Mouse (Mus musculus) E14TG2a.4 (cell line): ENCODE results near the gene Fam124a.

ENCODE experiments used
- H3K27me3 ChIP-seq: 2 replicates; pipeline ENCODE4 v1.6.1; 2014; ENCODE audit warnings: low read length, control low read depth; ENCODE audit not compliant: insufficient read depth
- H3K36me3 ChIP-seq: 2 replicates; pipeline ENCODE4 v1.6.1; 2014; ENCODE audit warnings: low read length, control low read depth; ENCODE audit not compliant: insufficient read depth
- H3K4me1 ChIP-seq: replicated peaks from 2 replicates; pipeline ENCODE4 v1.6.1; 2014; ENCODE audit warnings: low read depth, low read length, control low read depth
- H3K4me3 ChIP-seq: replicated peaks from 2 replicates; pipeline ENCODE4 v1.5.1; 2014; ENCODE audit warnings: mild to moderate bottlenecking, low read length
- H3K9me3 ChIP-seq: 2 replicates; pipeline ENCODE4 v1.6.1; 2014; ENCODE audit warnings: low read length, control low read depth
- CTCF ChIP-seq: conservative IDR thresholded peaks from 2 replicates; pipeline ENCODE4 v1.5.1; 2014; ENCODE audit warnings: low read length
- NANOG ChIP-seq: IDR thresholded peaks from 2 replicates; pipeline ENCODE4 v1.6.1; 2014; ENCODE audit warnings: borderline replicate concordance, low read length, mixed read lengths
- POU5F1 ChIP-seq: IDR thresholded peaks from 2 replicates; pipeline ENCODE4 v1.6.1; 2014; ENCODE audit warnings: low read length, borderline replicate concordance

Gene Fam124a

DNA sequence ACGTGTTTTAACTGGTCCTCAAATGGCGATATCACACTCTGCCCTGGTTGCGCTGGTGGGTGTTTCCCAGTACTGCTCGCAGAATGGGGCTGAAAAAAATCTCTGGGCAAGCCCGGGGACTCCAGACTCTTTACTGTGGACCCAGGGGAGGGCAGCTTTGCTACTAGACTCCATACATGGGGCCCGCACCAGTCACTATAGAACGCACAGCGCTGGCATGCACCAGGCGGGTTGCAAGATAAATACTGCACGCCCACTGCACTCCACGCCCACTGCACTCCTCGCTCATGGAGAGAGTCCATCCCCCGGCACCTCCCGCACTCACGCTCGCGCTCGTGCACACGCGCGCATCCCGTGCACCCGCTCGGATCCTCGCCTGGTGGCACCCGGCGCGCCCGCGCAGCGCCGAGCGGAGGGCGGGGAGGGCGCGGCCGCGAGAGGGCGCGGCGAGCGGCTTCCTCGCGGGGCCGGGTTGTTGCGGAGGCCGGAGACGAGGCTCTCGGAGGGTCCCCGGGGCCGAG lies at the start of gene Fam124a:
TSS of gene Fam124a (plus strand) at position 429 of the 521 bp plus-strand sequence.
- H3K9me3 ChIP-seq = no peaks in the 10 kb centered on the region
- H3K4me1 ChIP-seq = peaks cover 15% of the 10 kb centered on the region
- peak within 1 kb of the TSS; percentile 83 for H3K4me3 ChIP-seq
- peaks cover 74% of the 10 kb centered on the region for H3K27me3 ChIP-seq
- no peaks in the 10 kb centered on the region for H3K36me3 ChIP-seq
- no peak for TF ChIP-seq CTCF
- no peak for TF ChIP-seq POU5F1
- no peak for TF ChIP-seq NANOG

DNA sequence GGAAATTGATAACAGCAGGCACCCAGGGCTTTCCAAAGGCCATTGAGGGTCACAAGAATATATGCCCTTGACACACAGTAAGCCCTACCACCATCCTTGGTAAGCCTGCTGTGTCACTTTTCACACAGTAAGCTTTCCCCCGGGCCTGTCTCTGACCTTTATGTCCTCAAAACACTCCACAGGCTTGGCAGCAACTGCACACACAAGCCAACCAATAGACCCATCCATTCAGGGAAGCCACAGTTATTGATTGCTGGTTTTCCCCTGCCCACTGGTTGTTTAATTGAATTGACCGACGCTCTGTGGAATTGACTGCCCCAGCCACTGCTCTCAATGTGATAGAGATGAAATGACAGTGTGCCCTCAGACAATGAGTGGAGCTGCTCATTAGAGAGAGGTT lies 49.3 kb upstream of the Fam124a start:
- no peaks in the 10 kb centered on the region for H3K27me3 ChIP-seq
- no peaks in the 10 kb centered on the region for H3K36me3 ChIP-seq
- H3K4me3 ChIP-seq = no peak overlapping the region
- H3K4me1 ChIP-seq = no peaks in the 10 kb centered on the region
- no peaks in the 10 kb centered on the region for H3K9me3 ChIP-seq
- TF ChIP-seq CTCF (no peak), POU5F1 (no peak), NANOG (no peak)

DNA sequence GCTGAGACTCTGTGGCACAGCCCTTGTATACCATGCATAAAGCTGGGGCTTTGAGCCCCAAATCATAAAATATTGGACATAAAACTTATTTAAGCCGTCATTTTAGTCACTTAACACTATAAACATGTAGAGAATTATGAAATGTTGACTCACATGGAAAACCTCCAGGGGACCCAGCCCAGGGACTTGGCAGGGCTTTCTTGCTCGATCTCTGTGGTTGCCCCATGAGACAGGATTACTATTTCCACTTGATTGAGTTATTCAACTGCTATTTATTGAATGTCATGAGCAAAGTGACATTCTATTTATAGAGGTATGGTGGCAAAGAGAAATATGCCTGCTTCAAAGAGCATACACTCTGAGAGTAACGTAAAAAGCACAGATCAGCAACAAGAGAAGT lies 46.2 kb upstream of the Fam124a start:
- Histone ChIP-seq H3K27me3 (no peaks in the 10 kb centered on the region), H3K4me1 (no peaks in the 10 kb centered on the region), H3K4me3 (no peak overlapping the region), H3K36me3 (no peaks in the 10 kb centered on the region), H3K9me3 (no peaks in the 10 kb centered on the region)
- no peak for TF ChIP-seq NANOG
- no peak for TF ChIP-seq POU5F1
- no peak for TF ChIP-seq CTCF

DNA sequence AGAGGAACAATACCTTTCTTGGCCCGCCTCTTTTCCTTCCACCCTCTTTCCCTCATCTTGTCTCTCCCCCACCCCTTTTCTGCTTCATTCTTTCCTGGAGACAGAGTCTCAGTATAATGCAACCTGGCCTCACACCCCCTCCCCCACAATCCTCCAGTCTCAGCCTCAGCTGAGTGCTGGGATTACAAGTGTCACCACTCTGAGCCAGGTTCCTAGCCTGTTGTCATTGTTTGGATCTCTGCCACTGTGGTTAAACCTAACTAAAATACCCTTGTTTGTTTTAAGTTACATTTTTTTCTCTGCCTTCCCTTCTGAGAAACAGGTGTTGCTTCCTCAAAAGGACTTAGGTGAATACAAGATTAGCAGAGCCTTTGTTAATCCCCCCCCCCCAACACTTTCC lies 42.7 kb upstream of the Fam124a start:
- Histone ChIP-seq H3K4me1 (no peaks in the 10 kb centered on the region), H3K9me3 (no peaks in the 10 kb centered on the region), H3K36me3 (no peaks in the 10 kb centered on the region), H3K4me3 (no peak overlapping the region), H3K27me3 (no peaks in the 10 kb centered on the region)
- TF ChIP-seq NANOG (no peak), POU5F1 (no peak), CTCF (no peak)

- H3K4me1 ChIP-seq = no peaks in the 10 kb centered on the region
- TF ChIP-seq CTCF (no peak), POU5F1 (no peak), NANOG (no peak)
- H3K27me3 ChIP-seq = no peaks in the 10 kb centered on the region
- H3K4me3 ChIP-seq = no peak overlapping the region
- H3K9me3 ChIP-seq = no peaks in the 10 kb centered on the region
- H3K36me3 ChIP-seq = no peaks in the 10 kb centered on the region
Observed at GRCm38 (mm10) chr14:62530951-62531350, 24.6 kb upstream of the Fam124a start.

DNA sequence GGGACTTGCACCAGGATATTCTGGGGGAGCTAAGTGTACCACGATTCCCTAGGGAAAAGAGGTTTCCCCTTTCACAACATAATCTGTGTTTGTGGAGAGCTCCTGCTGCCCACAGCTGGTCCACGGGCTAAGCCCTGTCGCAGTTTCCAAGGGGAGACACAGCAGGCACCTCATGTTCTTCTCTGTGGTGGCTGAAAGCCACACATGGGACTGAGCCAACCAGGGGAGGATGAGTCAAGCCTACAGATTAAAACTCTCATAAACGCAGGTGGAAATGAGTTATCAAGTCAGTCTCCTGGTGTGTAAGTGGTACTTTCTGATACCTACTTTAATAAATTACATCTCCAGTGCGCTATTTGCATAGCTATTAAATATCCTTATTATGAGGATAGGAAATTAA lies 19.4 kb upstream of the Fam124a start:
- Histone ChIP-seq H3K36me3 (no peaks in the 10 kb centered on the region), H3K9me3 (no peaks in the 10 kb centered on the region), H3K27me3 (no peaks in the 10 kb centered on the region), H3K4me3 (no peak overlapping the region), H3K4me1 (no peaks in the 10 kb centered on the region)
- TF ChIP-seq CTCF (no peak), POU5F1 (no peak), NANOG (no peak)

DNA sequence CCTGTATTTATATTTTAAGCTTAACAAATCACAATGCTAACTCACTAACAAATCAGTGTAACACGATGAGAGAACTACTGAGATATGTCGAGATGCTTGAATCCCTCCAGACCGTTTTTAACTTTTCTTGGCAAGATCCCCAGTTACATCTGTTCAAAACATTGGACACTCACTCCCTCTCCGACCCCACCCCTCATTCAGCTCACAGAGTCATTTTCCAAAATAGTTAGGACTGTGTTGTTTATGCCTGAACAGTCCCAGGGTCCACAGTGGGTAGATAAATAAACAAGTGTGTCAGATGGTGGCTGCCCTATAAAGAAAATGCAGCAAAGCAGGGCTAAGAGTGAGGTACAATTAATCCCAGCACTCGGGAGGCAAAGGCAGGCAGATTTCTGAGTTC lies 18.5 kb upstream of the Fam124a start:
- no peak for TF ChIP-seq POU5F1
- no peak for TF ChIP-seq NANOG
- no peak for TF ChIP-seq CTCF

GRCm38 (mm10) chr14:62539834-62540233 lies 15.7 kb upstream of the Fam124a start:
- TF ChIP-seq NANOG (no peak), CTCF (no peak), POU5F1 (no peak)
- peaks cover 6% of the 10 kb centered on the region for H3K9me3 ChIP-seq
- no peaks in the 10 kb centered on the region for H3K36me3 ChIP-seq
- no peak overlapping the region for H3K4me3 ChIP-seq
- no peaks in the 10 kb centered on the region for H3K4me1 ChIP-seq
- no peaks in the 10 kb centered on the region for H3K27me3 ChIP-seq

More for the DNA sequence above, 18.5 kb upstream of the Fam124a start:
- Histone ChIP-seq H3K27me3 (no peaks in the 10 kb centered on the region), H3K4me1 (no peaks in the 10 kb centered on the region), H3K9me3 (no peaks in the 10 kb centered on the region), H3K4me3 (no peak overlapping the region), H3K36me3 (no peaks in the 10 kb centered on the region)

DNA sequence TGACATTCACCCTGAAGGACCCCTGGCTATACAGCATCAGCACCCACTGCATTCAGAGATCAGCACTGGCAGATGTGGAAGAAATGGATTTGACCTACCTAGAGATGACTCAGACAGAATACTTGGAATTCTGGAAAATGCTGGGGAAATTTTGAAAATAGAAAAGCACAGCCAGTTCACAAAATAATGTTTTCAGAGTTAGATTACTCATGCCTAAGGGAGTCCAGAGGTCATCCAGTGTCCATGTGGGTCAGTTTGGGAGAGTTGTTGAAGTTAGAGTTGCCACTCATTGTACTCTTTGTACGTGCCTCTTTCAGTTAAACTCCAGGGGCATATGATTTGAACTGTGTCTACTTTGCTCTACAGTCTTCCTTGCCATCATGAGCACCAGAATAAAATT lies 13.8 kb upstream of the Fam124a start:
- Histone ChIP-seq H3K4me1 (no peaks in the 10 kb centered on the region), H3K4me3 (no peak overlapping the region), H3K27me3 (no peaks in the 10 kb centered on the region), H3K9me3 (peaks cover 10% of the 10 kb centered on the region), H3K36me3 (no peaks in the 10 kb centered on the region)
- no peak for TF ChIP-seq POU5F1
- no peak for TF ChIP-seq NANOG
- no peak for TF ChIP-seq CTCF
